Mouse (Mus musculus): ENCODE results near the gene Fli1.

The Fli1 gene

GRCm38 (mm10) chr9:32549462-32550384 is 7.1 kb upstream of the Fli1 start:
- DNase-seq (ENCODE audit: low spot score) = no peak

GRCm38 (mm10) chr9:32546731-32547130 is 4.1 kb upstream of the Fli1 start:
- no peak for DNase-seq (ENCODE audit: low spot score)

GRCm38 (mm10) chr9:32544731-32545661 is 2.3 kb upstream of the Fli1 start:
- DNase-seq (ENCODE audit: low spot score) = no peak

- DNase-seq (ENCODE audit: low spot score) = no peak
Observed at GRCm38 (mm10) chr9:32543923-32544575, 1.4 kb upstream of the Fli1 start.

- DNase-seq (ENCODE audit: low spot score) = no peak
Observed at GRCm38 (mm10) chr9:32543040-32543581, 450 bp upstream of the Fli1 start.

GRCm38 (mm10) chr9:32541223-32541901 is 1.3 kb downstream of the Fli1 start:
- no peak for DNase-seq (ENCODE audit: low spot score)

GRCm38 (mm10) chr9:32540406-32541222 is 2.0 kb downstream of the Fli1 start:
- no peak for DNase-seq (ENCODE audit: low spot score)

- DNase-seq (ENCODE audit: low spot score) = no peak
Observed at GRCm38 (mm10) chr9:32540061-32540405, 2.6 kb downstream of the Fli1 start.

GRCm38 (mm10) chr9:32539321-32539761 is 3.3 kb downstream of the Fli1 start:
- no peak for DNase-seq (ENCODE audit: low spot score)

- no peak for DNase-seq (ENCODE audit: low spot score)
Observed at GRCm38 (mm10) chr9:32538124-32538523, 4.5 kb downstream of the Fli1 start.

- no peak for DNase-seq (ENCODE audit: low spot score)
Observed at GRCm38 (mm10) chr9:32537706-32538105, 5.0 kb downstream of the Fli1 start.

GRCm38 (mm10) chr9:32535201-32535955 is 7.3 kb downstream of the Fli1 start:
- no peak for DNase-seq (ENCODE audit: low spot score)

GRCm38 (mm10) chr9:32534025-32534615 is 8.5 kb downstream of the Fli1 start:
- DNase-seq (ENCODE audit: low spot score) = no peak

GRCm38 (mm10) chr9:32531588-32531987 is 11.1 kb downstream of the Fli1 start:
- DNase-seq (ENCODE audit: low spot score) = no peak

GRCm38 (mm10) chr9:32530975-32531374 is 11.7 kb downstream of the Fli1 start:
- no peak for DNase-seq (ENCODE audit: low spot score)

- DNase-seq (ENCODE audit: low spot score) = no peak
Observed at GRCm38 (mm10) chr9:32530188-32530587, 12.5 kb downstream of the Fli1 start.

GRCm38 (mm10) chr9:32529594-32529993 is 13.1 kb downstream of the Fli1 start:
- DNase-seq (ENCODE audit: low spot score) = no peak

GRCm38 (mm10) chr9:32527329-32527728 is 15.3 kb downstream of the Fli1 start:
- DNase-seq (ENCODE audit: low spot score) = no peak

- no peak for DNase-seq (ENCODE audit: low spot score)
Observed at GRCm38 (mm10) chr9:32525787-32526186, 16.9 kb downstream of the Fli1 start.

Measured in left cerebral cortex, adult 11 months (tissue).